Mouse (Mus musculus): ENCODE measurements around the gene Spata2. TPM values are rescaled to one million over a fixed set of nuclear protein-coding genes. Genes with fewer than 3 reads are reported as not detected.
A peak's percentile ranks its signal among the peaks of the same experiment; 100 is the strongest.

Gene Spata2
- polyA plus RNA-seq, 1 experiment from 2014 or later = 11.5 TPM

- peaks cover 37% of the 10 kb centered on the region for H3K36me3 ChIP-seq (ENCODE audit: control insufficient read depth, insufficient read depth)
- H3K4me3 ChIP-seq (ENCODE audit: low read depth, low read length) = no peak overlapping the region
- WGBS = 46% methylated on average over 2 of the region's 2 CpGs
- no peak overlapping the region for H3K4me2 ChIP-seq (replicated peaks; ENCODE audit: low read depth)
- no peak for TF ChIP-seq CTCF (IDR thresholded peaks at IDR 0.05; ENCODE audit: low read depth)
- no peaks in the 10 kb centered on the region for H3K9me3 ChIP-seq (ENCODE audit: control insufficient read depth)
- H3K27ac ChIP-seq (ENCODE audit: low read depth, low read length) = no peak overlapping the region
- no peak for ATAC-seq
- H3K27me3 ChIP-seq (replicated peaks; ENCODE audit: control insufficient read depth, insufficient read depth, low read length) = no peaks in the 10 kb centered on the region
- H3K4me1 ChIP-seq (replicated peaks; ENCODE audit: control insufficient read depth, insufficient read depth, low read length) = peaks cover 4% of the 10 kb centered on the region
- no peak overlapping the region for H3K9ac ChIP-seq (ENCODE audit: low read depth, low read length)
Observed at GRCm38 (mm10) chr2:167478128-167478527, 14.6 kb downstream of the Spata2 start.

- ATAC-seq = no peak
- Histone ChIP-seq H3K9ac (ENCODE audit: low read depth, low read length) (no peak overlapping the region), H3K4me3 (ENCODE audit: low read depth, low read length) (no peak overlapping the region), H3K27me3 (replicated peaks; ENCODE audit: control insufficient read depth, insufficient read depth, low read length) (no peaks in the 10 kb centered on the region), H3K27ac (ENCODE audit: low read depth, low read length) (peak overlapping the region; percentile 36), H3K4me1 (replicated peaks; ENCODE audit: control insufficient read depth, insufficient read depth, low read length) (peaks cover 4% of the 10 kb centered on the region), H3K4me2 (replicated peaks; ENCODE audit: low read depth) (no peak overlapping the region), H3K9me3 (ENCODE audit: control insufficient read depth) (no peaks in the 10 kb centered on the region), H3K36me3 (ENCODE audit: control insufficient read depth, insufficient read depth) (peaks cover 42% of the 10 kb centered on the region)
- 55% methylated on average over 4 of the region's 4 CpGs for WGBS
- no peak for TF ChIP-seq CTCF (IDR thresholded peaks at IDR 0.05; ENCODE audit: low read depth)
Observed at GRCm38 (mm10) chr2:167476762-167477161, 15.9 kb downstream of the Spata2 start.

- 29% methylated on average over 7 of the region's 7 CpGs for WGBS
- no peak overlapping the region for H3K4me2 ChIP-seq (replicated peaks; ENCODE audit: low read depth)
Observed at GRCm38 (mm10) chr2:167476200-167476688, 16.4 kb downstream of the Spata2 start.

GRCm38 (mm10) chr2:167475596-167475995, 17.1 kb downstream of the Spata2 start:
- no peak overlapping the region; the same call in 1 of the 2 replicates for H3K27ac ChIP-seq (ENCODE audit: low read depth, low read length)
- H3K4me2 ChIP-seq (replicated peaks; ENCODE audit: low read depth) = no peak overlapping the region
- no peaks in the 10 kb centered on the region for H3K9me3 ChIP-seq (ENCODE audit: control insufficient read depth)
- H3K4me3 ChIP-seq (ENCODE audit: low read depth, low read length) = no peak overlapping the region
- 80% methylated on average over 5 of the region's 5 CpGs for WGBS
- H3K4me1 ChIP-seq (replicated peaks; ENCODE audit: control insufficient read depth, insufficient read depth, low read length) = peaks cover 4% of the 10 kb centered on the region
- no peaks in the 10 kb centered on the region for H3K27me3 ChIP-seq (replicated peaks; ENCODE audit: control insufficient read depth, insufficient read depth, low read length)
- TF ChIP-seq CTCF (IDR thresholded peaks at IDR 0.05; ENCODE audit: low read depth) = no peak
- ATAC-seq = no peak
- H3K36me3 ChIP-seq (ENCODE audit: control insufficient read depth, insufficient read depth) = peaks cover 47% of the 10 kb centered on the region
- H3K9ac ChIP-seq (ENCODE audit: low read depth, low read length) = no peak overlapping the region

More at GRCm38 (mm10) chr2:167476200-167476688, 16.4 kb downstream of the Spata2 start:
- H3K27ac ChIP-seq (ENCODE audit: low read depth, low read length) = peak overlapping the region; percentile 36
- TF ChIP-seq CTCF (IDR thresholded peaks at IDR 0.05; ENCODE audit: low read depth) = peak; percentile 66
- no peak overlapping the region for H3K9ac ChIP-seq (ENCODE audit: low read depth, low read length)
- H3K4me1 ChIP-seq (replicated peaks; ENCODE audit: control insufficient read depth, insufficient read depth, low read length) = peaks cover 4% of the 10 kb centered on the region
- no peaks in the 10 kb centered on the region for H3K9me3 ChIP-seq (ENCODE audit: control insufficient read depth)
- H3K36me3 ChIP-seq (ENCODE audit: control insufficient read depth, insufficient read depth) = peaks cover 47% of the 10 kb centered on the region
- no peaks in the 10 kb centered on the region for H3K27me3 ChIP-seq (replicated peaks; ENCODE audit: control insufficient read depth, insufficient read depth, low read length)
- H3K4me3 ChIP-seq (ENCODE audit: low read depth, low read length) = no peak overlapping the region
- ATAC-seq = 0 out of 2 replicates have a peak, but pooled peaks have one; percentile 1

GRCm38 (mm10) chr2:167474218-167474617, 18.5 kb downstream of the Spata2 start:
- peaks cover 54% of the 10 kb centered on the region for H3K36me3 ChIP-seq (ENCODE audit: control insufficient read depth, insufficient read depth)
- H3K4me3 ChIP-seq (ENCODE audit: low read depth, low read length) = no peak overlapping the region
- H3K9me3 ChIP-seq (ENCODE audit: control insufficient read depth) = no peaks in the 10 kb centered on the region
- no peak overlapping the region for H3K4me2 ChIP-seq (replicated peaks; ENCODE audit: low read depth)
- WGBS = 90% methylated on average over 6 of the region's 6 CpGs
- no peaks in the 10 kb centered on the region for H3K27me3 ChIP-seq (replicated peaks; ENCODE audit: control insufficient read depth, insufficient read depth, low read length)
- H3K27ac ChIP-seq (ENCODE audit: low read depth, low read length) = no peak overlapping the region
- ATAC-seq = no peak
- TF ChIP-seq CTCF (IDR thresholded peaks at IDR 0.05; ENCODE audit: low read depth) = no peak
- peaks cover 4% of the 10 kb centered on the region for H3K4me1 ChIP-seq (replicated peaks; ENCODE audit: control insufficient read depth, insufficient read depth, low read length)
- no peak overlapping the region for H3K9ac ChIP-seq (ENCODE audit: low read depth, low read length)

GRCm38 (mm10) chr2:167471585-167471984, 21.1 kb downstream of the Spata2 start:
- Histone ChIP-seq H3K4me3 (ENCODE audit: low read depth, low read length) (no peak overlapping the region), H3K36me3 (ENCODE audit: control insufficient read depth, insufficient read depth) (peaks cover 68% of the 10 kb centered on the region), H3K9ac (ENCODE audit: low read depth, low read length) (no peak overlapping the region), H3K27me3 (replicated peaks; ENCODE audit: control insufficient read depth, insufficient read depth, low read length) (no peaks in the 10 kb centered on the region), H3K27ac (ENCODE audit: low read depth, low read length) (no peak overlapping the region), H3K4me2 (replicated peaks; ENCODE audit: low read depth) (no peak overlapping the region), H3K9me3 (ENCODE audit: control insufficient read depth) (no peaks in the 10 kb centered on the region), H3K4me1 (replicated peaks; ENCODE audit: control insufficient read depth, insufficient read depth, low read length) (peaks cover 1% of the 10 kb centered on the region; the same call in 1 of the 2 replicates)
- TF ChIP-seq CTCF (IDR thresholded peaks at IDR 0.05; ENCODE audit: low read depth) = no peak
- WGBS = 65% methylated on average over 6 of the region's 6 CpGs
- 0 out of 2 replicates have a peak, but pooled peaks have one; percentile 41 for ATAC-seq

Data from intestine, postnatal 0 days (tissue).